In genomic region chr12:58851677-58852385, GRCm38 (mm10) we compare ENCODE assay signal across 10 mouse cellular contexts.
DNase-seq lines count a peak whose midpoint lies in the region; ATAC-seq lines count a peak whose summit lies in the region.
"Had no signal": no experiment of that assay in that cellular context is flagged by ENCODE, and none has a peak within 500 bp of the region (broad histone marks: within the 10 kb centered on the region; RNA-seq: fewer than 3 reads in every experiment).

No protein-coding gene starts in this region.

- no peak for ATAC-seq in cerebellum, adult (ENCODE audit: insufficient number of reproducible peaks, low FRiP score, low TSS enrichment)

- DNase-seq in cerebellum, adult 11 months, result peak; percentile 2
- peak; percentile 4 for DNase-seq in layer of hippocampus, adult 11-12 months (ENCODE audit: low spot score)
- DNase-seq in layer of hippocampus, adult 8-10 months (ENCODE audit: low spot score in 2 of 2), result no peak
- peak; percentile 3 for DNase-seq in R1 (ENCODE audit: low read depth, low spot score)
- DNase-seq in cerebellum, postnatal 36 days, result peak; percentile 18 to 30
- no peak for DNase-seq in spleen, postnatal 4 days (ENCODE audit: low spot score in 2 of 2)
- DNase-seq in kidney, adult 18-20 months, result no peak
- DNase-seq: kidney, postnatal 10 days; lung, adult 2 months had no signal

Comparison
In these comparisons a context has a peak if more than half of its experiments do, and no peak if none do; other contexts are left out.
1. DNase-seq: peak in cerebellum, adult 11 months (single experiment), layer of hippocampus, adult 11-12 months (single experiment), R1 (single experiment) and cerebellum, postnatal 36 days (2 of 2); none in layer of hippocampus, adult 8-10 months (0 of 2), spleen, postnatal 4 days (0 of 2) and kidney, adult 18-20 months (single experiment).